Mouse (Mus musculus) limb, embryonic 13.5 days (tissue): Measurements from ENCODE around the gene Mtnr1a. TPM values are rescaled to one million over a fixed set of nuclear protein-coding genes. Genes with fewer than 3 reads are reported as not detected.
"Not testable (repeated sequence)": the region's sequence is repeated elsewhere in the genome, so short reads cannot be mapped to it uniquely, and the experiment has no call there.

ENCODE experiments used
- ATAC-seq: fragments of 200-750 bp; cut with Nextera tagmentation; 2 replicates; pipeline ENCODE4 v1.8.0; 2017; ENCODE audit warnings: low read depth, moderate number of reproducible peaks, moderate TSS enrichment; ENCODE audit not compliant: low FRiP score
- H3K27ac ChIP-seq: fragments of 300-500 bp; sonication (generic); 2 replicates; pipeline ENCODE4 v1.5.1; 2015; ENCODE audit warnings: inconsistent platforms, mild to moderate bottlenecking, moderate library complexity
- H3K27me3 ChIP-seq: fragments of 300-500 bp; sonication (generic); 2 replicates; pipeline ENCODE4 v1.6.1; 2015; ENCODE audit warnings: mild to moderate bottlenecking, inconsistent platforms
- H3K36me3 ChIP-seq: fragments of 300-500 bp; sonication (generic); 2 replicates; pipeline ENCODE4 v1.6.1; 2015; ENCODE audit warnings: inconsistent platforms, mild to moderate bottlenecking, moderate library complexity
- H3K4me1 ChIP-seq: fragments of 300-500 bp; sonication (generic); 2 replicates; pipeline ENCODE4 v1.6.1; 2015; ENCODE audit warnings: inconsistent platforms
- H3K4me2 ChIP-seq: fragments of 300-500 bp; sonication (generic); replicated peaks from 2 replicates; pipeline ENCODE4 v1.6.1; 2015; ENCODE audit warnings: inconsistent platforms, mild to moderate bottlenecking, moderate library complexity
- H3K4me3 ChIP-seq: fragments of 300-500 bp; sonication (generic); 2 replicates; pipeline ENCODE4 v1.5.1; 2015; ENCODE audit warnings: moderate library complexity, mild to moderate bottlenecking, inconsistent platforms
- H3K9ac ChIP-seq: fragments of 300-500 bp; sonication (generic); 2 replicates; pipeline ENCODE4 v1.6.1; 2015; ENCODE audit warnings: mild to moderate bottlenecking, inconsistent platforms
- H3K9me3 ChIP-seq: fragments of 300-500 bp; sonication (generic); 2 replicates; pipeline ENCODE4 v1.6.1; 2016; ENCODE audit warnings: inconsistent platforms
- WGBS: fragments of 180-500 bp; shearing (Covaris S2); methylation state at CpG from one replicate; pipeline ENCODE4 v1.1.7; 2015; 5-methylcytosine and 5-hydroxymethylcytosine counted together
- polyA plus RNA-seq: library from polyadenylated mRNA; unstranded; fragments of >200 nt; fragmentation: Nextera tagmentation; extraction: Ambion mirVana; gene quantifications from 2 replicates; pipeline ENCODE4 v1.2.1, GENCODE M21; 2015

The Mtnr1a gene
- polyA plus RNA-seq, 1 experiment from 2014 or later: 0.11 TPM

GRCm38 (mm10) chr8:45056810-45057209, 12.1 kb upstream of the Mtnr1a start:
- Histone ChIP-seq H3K9me3 (0 out of 2 replicates have a peak, but pooled peaks cover 4% of the 10 kb centered on the region), H3K27me3 (no peaks in the 10 kb centered on the region), H3K27ac (no peak overlapping the region), H3K4me1 (no peaks in the 10 kb centered on the region), H3K36me3 (peaks cover 41% of the 10 kb centered on the region), H3K9ac (no peak overlapping the region), H3K4me2 (no peak overlapping the region), H3K4me3 (no peak overlapping the region)
- no peak for ATAC-seq
- WGBS: 32% methylated on average over 3 of the region's 3 CpGs

GRCm38 (mm10) chr8:45060083-45060482, 8.9 kb upstream of the Mtnr1a start:
- Histone ChIP-seq H3K4me1 (no peaks in the 10 kb centered on the region), H3K27me3 (no peaks in the 10 kb centered on the region), H3K9me3 (0 out of 2 replicates have a peak, but pooled peaks cover 4% of the 10 kb centered on the region), H3K36me3 (peaks cover 9% of the 10 kb centered on the region; the same call in 1 of the 2 replicates), H3K27ac (no peak overlapping the region), H3K9ac (no peak overlapping the region), H3K4me2 (no peak overlapping the region), H3K4me3 (no peak overlapping the region)
- ATAC-seq: no peak
- 83% methylated on average over 2 of the region's 2 CpGs for WGBS

GRCm38 (mm10) chr8:45062311-45062710, 6.6 kb upstream of the Mtnr1a start:
- Histone ChIP-seq H3K4me3 (no peak overlapping the region), H3K27me3 (no peaks in the 10 kb centered on the region), H3K4me2 (no peak overlapping the region), H3K27ac (no peak overlapping the region), H3K36me3 (0 out of 2 replicates have a peak, but pooled peaks cover 4% of the 10 kb centered on the region), H3K9ac (no peak overlapping the region), H3K9me3 (no peaks in the 10 kb centered on the region), H3K4me1 (no peaks in the 10 kb centered on the region)
- WGBS: 88% methylated on average over 11 of the region's 11 CpGs
- no peak for ATAC-seq

GRCm38 (mm10) chr8:45062982-45063924, 5.7 kb upstream of the Mtnr1a start:
- WGBS: 79% methylated on average over 25 of the region's 25 CpGs
- no peak overlapping the region for H3K4me2 ChIP-seq
- no peaks in the 10 kb centered on the region for H3K4me1 ChIP-seq
- H3K9me3 ChIP-seq: no peaks in the 10 kb centered on the region
- 0 out of 2 replicates have a peak, but pooled peaks cover 2% of the 10 kb centered on the region for H3K27me3 ChIP-seq
- no peak overlapping the region for H3K4me3 ChIP-seq
- no peak overlapping the region for H3K9ac ChIP-seq
- 0 out of 2 replicates have a peak, but pooled peaks cover 3% of the 10 kb centered on the region for H3K36me3 ChIP-seq
- no peak overlapping the region for H3K27ac ChIP-seq
- ATAC-seq: no peak

- H3K4me3 ChIP-seq: no peak overlapping the region
- H3K27me3 ChIP-seq: peaks cover 7% of the 10 kb centered on the region
- no peaks in the 10 kb centered on the region for H3K36me3 ChIP-seq
- 0 out of 2 replicates have a peak, but pooled peaks cover 5% of the 10 kb centered on the region for H3K4me1 ChIP-seq
- no peak overlapping the region for H3K4me2 ChIP-seq
- 0 out of 2 replicates have a peak, but pooled peaks have one; percentile 22 for ATAC-seq
- no peak overlapping the region for H3K9ac ChIP-seq
- WGBS: 63% methylated on average over 8 of the region's 8 CpGs
- no peaks in the 10 kb centered on the region for H3K9me3 ChIP-seq
- no peak overlapping the region for H3K27ac ChIP-seq
These were observed 4.6 kb upstream of the Mtnr1a start for GRCm38 (mm10) chr8:45064197-45064869.

GRCm38 (mm10) chr8:45065391-45065790, 3.5 kb upstream of the Mtnr1a start:
- ATAC-seq, H3K4me3 ChIP-seq, H3K36me3 ChIP-seq, H3K27ac ChIP-seq, H3K27me3 ChIP-seq, H3K9ac ChIP-seq, H3K4me1 ChIP-seq, H3K9me3 ChIP-seq, H3K4me2 ChIP-seq: not testable (repeated sequence)
- 100% methylated on average over 1 of the region's 1 CpGs for WGBS

- H3K36me3 ChIP-seq: no peaks in the 10 kb centered on the region
- H3K4me2 ChIP-seq: no peak overlapping the region
- no peak for ATAC-seq
- H3K4me3 ChIP-seq: no peak overlapping the region
- peaks cover 8% of the 10 kb centered on the region for H3K27me3 ChIP-seq
- no peak overlapping the region for H3K9ac ChIP-seq
- no peak overlapping the region for H3K27ac ChIP-seq
- 0 out of 2 replicates have a peak, but pooled peaks cover 5% of the 10 kb centered on the region for H3K4me1 ChIP-seq
- WGBS: 91% methylated on average over 8 of the region's 8 CpGs
- H3K9me3 ChIP-seq: no peaks in the 10 kb centered on the region
These were observed 2.0 kb downstream of the Mtnr1a start for GRCm38 (mm10) chr8:45070949-45071348.

- H3K36me3 ChIP-seq: no peaks in the 10 kb centered on the region
- no peak overlapping the region for H3K4me3 ChIP-seq
- 79% methylated on average over 3 of the region's 3 CpGs for WGBS
- no peak overlapping the region for H3K4me2 ChIP-seq
- H3K4me1 ChIP-seq: no peaks in the 10 kb centered on the region
- ATAC-seq: no peak
- no peak overlapping the region for H3K9ac ChIP-seq
- H3K27ac ChIP-seq: no peak overlapping the region
- H3K27me3 ChIP-seq: no peaks in the 10 kb centered on the region
- H3K9me3 ChIP-seq: no peaks in the 10 kb centered on the region
These were observed 11.9 kb downstream of the Mtnr1a start for GRCm38 (mm10) chr8:45080850-45081249.

DNA sequence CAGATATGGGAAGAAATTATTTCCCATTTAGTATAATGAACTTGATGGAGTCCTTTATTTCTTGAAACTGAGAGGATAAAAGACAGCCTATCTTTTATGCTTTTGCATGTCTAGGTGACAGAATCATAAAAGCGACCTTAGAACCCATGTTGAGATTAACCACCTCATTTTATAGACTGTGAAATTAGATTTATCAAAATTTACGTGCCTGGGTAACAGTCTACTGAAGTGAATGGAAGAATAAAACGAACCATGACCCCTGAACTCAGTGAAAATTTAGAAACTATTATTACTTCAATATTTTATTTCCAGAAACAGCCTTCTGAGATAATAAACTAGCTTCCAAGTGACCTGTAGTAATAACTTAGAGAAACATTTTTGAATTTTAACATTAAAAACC, 24.7 kb downstream of the Mtnr1a start:
- Histone ChIP-seq H3K4me2 (no peak overlapping the region), H3K27me3 (no peaks in the 10 kb centered on the region), H3K36me3 (no peaks in the 10 kb centered on the region), H3K4me3 (no peak overlapping the region), H3K9me3 (no peaks in the 10 kb centered on the region), H3K4me1 (no peaks in the 10 kb centered on the region), H3K27ac (no peak overlapping the region), H3K9ac (no peak overlapping the region)
- no peak for ATAC-seq
- WGBS: 54% methylated on average over 3 of the region's 3 CpGs

DNA sequence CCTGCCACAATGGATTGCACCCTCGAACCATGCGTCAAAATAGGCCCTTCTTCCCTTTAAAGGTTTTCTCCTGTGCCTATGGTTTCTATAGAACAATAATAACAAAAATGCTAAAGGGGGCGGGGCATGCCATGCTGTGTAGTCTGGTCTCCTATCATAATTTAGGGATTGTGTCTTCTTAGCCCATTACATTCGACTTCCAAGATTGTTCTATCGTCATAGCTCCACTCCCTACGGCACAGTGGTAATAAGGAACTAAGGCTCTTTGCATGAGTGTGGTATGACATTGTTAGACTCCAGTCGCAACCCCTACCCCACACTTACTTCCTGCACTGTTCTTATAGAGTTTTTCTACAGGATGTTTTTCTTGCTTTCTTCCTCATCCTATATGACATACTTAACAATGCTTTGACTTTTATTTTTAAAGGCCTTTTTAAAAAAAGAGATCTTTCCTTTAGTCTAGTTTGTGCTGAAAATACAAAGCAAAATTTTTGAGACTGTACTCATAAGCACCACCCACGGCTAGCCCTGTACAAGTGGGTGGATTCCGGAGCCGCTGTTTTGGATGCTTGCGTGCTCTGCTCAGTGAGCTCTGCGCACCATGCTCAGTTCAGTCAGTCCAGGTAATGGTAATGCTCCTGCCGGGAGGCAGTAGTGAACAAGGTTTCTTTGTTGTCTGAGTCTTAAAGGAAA, 40.6 kb downstream of the Mtnr1a start:
- peak; percentile 79 for ATAC-seq
- Histone ChIP-seq H3K36me3 (no peaks in the 10 kb centered on the region), H3K4me3 (peak overlapping the region; percentile 31), H3K4me2 (peak overlapping the region; percentile 62), H3K27me3 (peaks cover 32% of the 10 kb centered on the region), H3K27ac (no peak overlapping the region), H3K9me3 (no peaks in the 10 kb centered on the region), H3K9ac (peak overlapping the region; percentile 35; the same call in 1 of the 2 replicates), H3K4me1 (peaks cover 20% of the 10 kb centered on the region; the same call in 1 of the 2 replicates)
- WGBS: 25% methylated on average over 13 of the region's 13 CpGs

- peak; percentile 36; the same call in 1 of the 2 replicates for ATAC-seq
- peak overlapping the region; percentile 31 for H3K4me3 ChIP-seq
- H3K36me3 ChIP-seq: no peaks in the 10 kb centered on the region
These were observed 41.3 kb downstream of the Mtnr1a start for GRCm38 (mm10) chr8:45110064-45110812.

More at GRCm38 (mm10) chr8:45110064-45110812, 41.3 kb downstream of the Mtnr1a start:
- no peak overlapping the region for H3K9ac ChIP-seq
- peak overlapping the region; percentile 62 for H3K4me2 ChIP-seq
- no peak overlapping the region for H3K27ac ChIP-seq
- H3K4me1 ChIP-seq: peaks cover 20% of the 10 kb centered on the region; the same call in 1 of the 2 replicates
- 6% methylated on average over 16 of the region's 16 CpGs for WGBS
- peaks cover 32% of the 10 kb centered on the region for H3K27me3 ChIP-seq
- H3K9me3 ChIP-seq: no peaks in the 10 kb centered on the region
